Mouse (Mus musculus) hindbrain, embryonic 15.5 days (tissue): ENCODE measurements at regions not wholly inside any gene's neighbourhood (a gene's known extent, or its start where the extent isn't known, plus 50 kb on each side); places are given as distances from the start of the nearest gene placed in this dataset.

ENCODE experiments used
- ATAC-seq: fragments of 200-750 bp; cut with Nextera tagmentation; 2 replicates; pipeline ENCODE4 v1.8.0; 2017; ENCODE audit warnings: low read depth, moderate number of reproducible peaks, moderate TSS enrichment; ENCODE audit not compliant: low FRiP score
- H3K27ac ChIP-seq: fragments of 300-500 bp; sonication (generic); replicated peaks from 2 replicates; pipeline ENCODE4 v1.5.1; 2015; ENCODE audit warnings: mild to moderate bottlenecking, inconsistent platforms
- H3K27me3 ChIP-seq: fragments of 300-500 bp; sonication (generic); 2 replicates; pipeline ENCODE4 v1.6.1; 2015; ENCODE audit warnings: control low read depth, inconsistent platforms
- H3K36me3 ChIP-seq: fragments of 300-500 bp; sonication (generic); 2 replicates; pipeline ENCODE4 v1.6.1; 2015; ENCODE audit warnings: control low read depth, inconsistent platforms
- H3K4me1 ChIP-seq: fragments of 300-500 bp; sonication (generic); replicated peaks from 2 replicates; pipeline ENCODE4 v1.6.1; 2015; ENCODE audit warnings: control low read depth, inconsistent platforms
- H3K4me2 ChIP-seq: fragments of 300-500 bp; sonication (generic); 2 replicates; pipeline ENCODE4 v1.6.1; 2015; ENCODE audit warnings: moderate library complexity, mild to moderate bottlenecking, inconsistent platforms
- H3K4me3 ChIP-seq: fragments of 300-500 bp; sonication (generic); 2 replicates; pipeline ENCODE4 v1.5.1; 2015; ENCODE audit warnings: mild to moderate bottlenecking, inconsistent platforms
- H3K9ac ChIP-seq: fragments of 300-500 bp; sonication (generic); 2 replicates; pipeline ENCODE4 v1.6.1; 2015; ENCODE audit warnings: inconsistent platforms
- H3K9me3 ChIP-seq: fragments of 300-500 bp; sonication (generic); 2 replicates; pipeline ENCODE4 v1.6.1; 2016; ENCODE audit warnings: control low read depth, inconsistent platforms
- WGBS: fragments of 180-500 bp; shearing (Covaris S2); methylation state at CpG from one replicate; pipeline ENCODE4 v1.1.7; 2015; 5-methylcytosine and 5-hydroxymethylcytosine counted together

DNA sequence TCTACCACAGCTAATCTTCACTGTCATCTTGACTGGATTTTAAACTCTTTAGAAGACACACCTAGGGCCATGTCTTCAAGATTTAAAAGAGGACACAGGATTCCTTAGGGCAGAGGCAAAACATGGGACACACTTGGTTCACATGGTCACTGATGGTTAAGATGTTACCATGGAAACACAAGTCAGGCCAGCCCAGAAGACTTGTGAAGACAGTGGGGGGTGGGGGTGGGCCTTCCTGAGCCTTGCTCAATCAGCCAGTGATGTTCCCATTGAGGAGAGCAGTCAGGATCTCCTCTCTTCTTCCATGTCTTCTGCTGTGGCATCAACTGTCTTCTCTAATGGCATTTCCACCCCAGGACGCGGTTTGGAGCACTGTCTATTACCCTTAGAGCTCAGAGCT, 60.5 kb upstream of the Shb start:
- WGBS: 51% methylated on average over 2 of the region's 2 CpGs
- Histone ChIP-seq H3K36me3 (no peaks in the 10 kb centered on the region), H3K9me3 (no peaks in the 10 kb centered on the region), H3K4me3 (no peak overlapping the region), H3K27ac (no peak overlapping the region), H3K9ac (no peak overlapping the region), H3K27me3 (0 out of 2 replicates have a peak, but pooled peaks cover 4% of the 10 kb centered on the region), H3K4me2 (no peak overlapping the region), H3K4me1 (peaks cover 14% of the 10 kb centered on the region)
- no peak for ATAC-seq

DNA sequence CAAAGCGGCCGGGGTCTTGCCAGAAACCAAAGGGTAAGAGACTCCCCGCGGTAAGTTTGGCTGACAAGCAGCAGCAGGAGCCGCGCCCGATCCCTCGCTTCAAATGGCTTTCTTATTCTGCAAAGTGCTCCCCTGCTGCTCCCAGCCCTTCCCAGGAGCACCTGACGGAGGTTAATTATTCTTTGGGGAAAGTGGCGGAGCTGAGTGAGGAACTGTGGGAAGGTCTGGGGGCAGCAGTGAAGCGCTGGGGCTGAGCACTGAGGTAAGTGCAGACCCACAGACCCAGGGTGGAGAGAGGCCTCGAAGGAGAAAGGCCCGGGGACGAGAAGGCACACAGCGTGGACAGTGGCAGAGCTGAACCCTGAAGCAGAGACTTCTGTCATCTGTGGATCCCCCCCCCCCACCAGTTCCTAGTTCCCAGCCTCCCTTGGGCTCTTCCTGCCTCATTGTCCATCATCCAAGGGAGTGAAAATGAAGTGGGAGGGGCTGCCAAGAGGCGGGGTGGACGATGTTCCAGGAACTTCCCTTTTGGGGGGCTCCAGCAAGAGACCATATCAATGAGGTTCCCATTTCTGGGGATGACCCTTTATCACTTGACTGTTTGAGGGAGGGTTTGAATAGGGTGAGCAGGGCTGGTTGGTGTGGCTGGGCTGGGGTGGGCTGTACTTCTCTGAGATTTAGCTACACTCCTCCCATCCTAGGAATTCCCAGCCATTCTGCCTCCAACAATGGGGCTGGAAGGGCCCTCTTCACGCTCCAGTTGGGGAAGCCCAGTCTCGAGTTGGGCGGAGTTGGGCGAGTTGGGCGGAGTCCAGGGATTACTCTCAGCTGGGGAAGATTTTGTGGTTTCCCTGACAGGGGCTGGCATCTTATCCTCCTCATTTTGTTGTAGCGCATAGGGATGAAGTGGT, 59.4 kb upstream of the Shb start:
- 4% methylated on average over 23 of the region's 23 CpGs for WGBS
- Histone ChIP-seq H3K9ac (no peak overlapping the region), H3K27ac (no peak overlapping the region), H3K4me2 (peak overlapping the region; percentile 51), H3K4me1 (peaks cover 14% of the 10 kb centered on the region), H3K4me3 (peak overlapping the region; percentile 10; the same call in 1 of the 2 replicates), H3K9me3 (no peaks in the 10 kb centered on the region), H3K36me3 (no peaks in the 10 kb centered on the region), H3K27me3 (0 out of 2 replicates have a peak, but pooled peaks cover 4% of the 10 kb centered on the region)
- peak; percentile 42; the same call in 1 of the 2 replicates for ATAC-seq

DNA sequence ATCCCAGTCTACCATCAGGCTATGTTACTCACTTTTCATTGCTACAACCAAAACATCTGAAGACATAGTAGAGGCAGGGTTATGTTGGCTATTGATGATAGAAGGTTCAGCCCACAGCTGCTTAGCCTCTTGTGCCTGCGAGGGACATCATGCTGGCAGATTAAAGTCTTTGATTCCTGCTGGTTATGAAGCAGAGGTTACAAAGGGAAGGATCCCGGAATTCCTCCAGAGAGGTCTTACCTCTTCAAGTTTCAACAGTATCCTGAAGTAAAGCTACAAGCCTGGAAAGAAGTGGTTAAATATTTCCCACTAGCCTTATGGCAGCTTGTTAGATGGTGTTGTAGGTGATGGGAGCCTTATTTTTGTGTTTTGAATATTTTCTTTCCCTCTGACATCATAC, 58.6 kb upstream of the Shb start:
- ATAC-seq: no peak
- WGBS: 10% methylated on average over 2 of the region's 2 CpGs
- Histone ChIP-seq H3K4me2 (no peak overlapping the region), H3K27ac (no peak overlapping the region), H3K36me3 (no peaks in the 10 kb centered on the region), H3K4me1 (peaks cover 14% of the 10 kb centered on the region), H3K9ac (no peak overlapping the region), H3K4me3 (no peak overlapping the region), H3K9me3 (no peaks in the 10 kb centered on the region), H3K27me3 (0 out of 2 replicates have a peak, but pooled peaks cover 4% of the 10 kb centered on the region)

DNA sequence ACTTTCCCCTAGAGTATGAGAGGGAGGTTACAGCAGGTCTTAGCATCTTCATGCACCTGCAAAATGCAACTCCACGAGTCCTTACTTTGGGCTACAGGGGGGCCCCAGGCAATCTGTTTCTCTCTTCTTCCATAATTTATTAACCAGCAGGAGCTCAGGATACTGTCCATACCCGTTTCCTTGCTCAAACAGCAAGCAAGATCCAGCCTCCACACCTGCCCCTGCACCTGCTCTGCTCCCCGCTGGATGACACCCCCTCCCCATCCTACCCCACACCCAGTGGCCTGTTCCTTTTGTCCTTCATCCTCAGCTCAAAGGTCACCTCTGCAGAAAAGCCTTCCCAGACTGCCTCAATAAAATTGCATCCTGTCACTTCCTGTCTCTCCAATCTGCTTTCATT, 56.1 kb upstream of the Shb start:
- H3K4me2 ChIP-seq: no peak overlapping the region
- H3K27ac ChIP-seq: no peak overlapping the region
- WGBS: 18% methylated on average over 3 of the region's 3 CpGs
- no peaks in the 10 kb centered on the region for H3K9me3 ChIP-seq
- H3K9ac ChIP-seq: no peak overlapping the region
- H3K36me3 ChIP-seq: no peaks in the 10 kb centered on the region
- H3K27me3 ChIP-seq: 0 out of 2 replicates have a peak, but pooled peaks cover 4% of the 10 kb centered on the region
- no peak overlapping the region for H3K4me3 ChIP-seq
- ATAC-seq: no peak
- H3K4me1 ChIP-seq: peaks cover 14% of the 10 kb centered on the region

DNA sequence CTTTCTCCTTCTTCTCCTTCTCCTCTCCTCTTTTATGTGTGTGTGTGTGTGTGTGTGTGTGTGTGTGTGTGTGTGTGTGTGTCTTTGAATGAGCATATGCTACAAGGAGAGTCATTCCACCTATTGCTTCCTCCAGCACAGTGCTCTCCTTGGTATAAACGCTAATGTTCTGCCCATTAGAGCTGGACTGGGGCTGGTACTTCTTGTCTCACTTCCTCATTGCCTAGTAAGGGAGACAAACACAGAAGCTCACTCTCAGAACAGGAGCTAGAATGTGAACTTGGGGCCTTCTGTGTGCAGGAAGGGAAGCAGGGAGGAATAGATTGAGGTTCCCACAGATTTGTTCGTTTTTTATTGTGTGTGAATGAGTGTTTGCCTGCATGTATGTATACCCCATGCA, 54.9 kb upstream of the Shb start:
- Histone ChIP-seq H3K4me1 (peaks cover 14% of the 10 kb centered on the region), H3K36me3 (no peaks in the 10 kb centered on the region), H3K27me3 (0 out of 2 replicates have a peak, but pooled peaks cover 4% of the 10 kb centered on the region), H3K9me3 (no peaks in the 10 kb centered on the region), H3K27ac (no peak overlapping the region), H3K9ac (no peak overlapping the region), H3K4me2 (no peak overlapping the region), H3K4me3 (no peak overlapping the region)
- 78% methylated on average over 2 of the region's 2 CpGs for WGBS
- no peak for ATAC-seq

DNA sequence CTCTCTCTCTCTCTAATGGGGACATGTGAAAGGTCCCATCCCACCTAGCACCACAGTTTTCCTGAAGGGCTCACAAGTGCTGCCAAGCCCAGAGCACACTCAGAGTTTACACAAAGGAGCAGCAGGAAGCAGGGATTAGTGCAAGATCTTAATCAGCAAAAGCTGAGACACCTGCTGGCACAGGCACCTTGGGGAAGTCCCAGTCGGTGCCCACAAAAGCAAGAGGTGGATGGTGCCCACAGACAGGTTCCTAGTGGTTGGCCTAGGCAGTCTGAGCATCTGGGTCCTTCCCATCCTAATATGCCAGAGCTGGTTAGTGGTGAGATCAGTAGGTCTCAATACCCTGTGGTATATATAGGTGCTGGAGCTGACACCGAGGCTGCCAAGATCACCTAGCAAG, 54.0 kb upstream of the Shb start:
- no peak overlapping the region for H3K4me3 ChIP-seq
- no peak overlapping the region for H3K9ac ChIP-seq
- no peak overlapping the region for H3K27ac ChIP-seq
- H3K36me3 ChIP-seq: no peaks in the 10 kb centered on the region
- H3K4me2 ChIP-seq: no peak overlapping the region
- H3K9me3 ChIP-seq: no peaks in the 10 kb centered on the region
- 0 out of 2 replicates have a peak, but pooled peaks cover 4% of the 10 kb centered on the region for H3K27me3 ChIP-seq
- no peak for ATAC-seq
- 49% methylated on average over 2 of the region's 2 CpGs for WGBS
- peaks cover 6% of the 10 kb centered on the region for H3K4me1 ChIP-seq

DNA sequence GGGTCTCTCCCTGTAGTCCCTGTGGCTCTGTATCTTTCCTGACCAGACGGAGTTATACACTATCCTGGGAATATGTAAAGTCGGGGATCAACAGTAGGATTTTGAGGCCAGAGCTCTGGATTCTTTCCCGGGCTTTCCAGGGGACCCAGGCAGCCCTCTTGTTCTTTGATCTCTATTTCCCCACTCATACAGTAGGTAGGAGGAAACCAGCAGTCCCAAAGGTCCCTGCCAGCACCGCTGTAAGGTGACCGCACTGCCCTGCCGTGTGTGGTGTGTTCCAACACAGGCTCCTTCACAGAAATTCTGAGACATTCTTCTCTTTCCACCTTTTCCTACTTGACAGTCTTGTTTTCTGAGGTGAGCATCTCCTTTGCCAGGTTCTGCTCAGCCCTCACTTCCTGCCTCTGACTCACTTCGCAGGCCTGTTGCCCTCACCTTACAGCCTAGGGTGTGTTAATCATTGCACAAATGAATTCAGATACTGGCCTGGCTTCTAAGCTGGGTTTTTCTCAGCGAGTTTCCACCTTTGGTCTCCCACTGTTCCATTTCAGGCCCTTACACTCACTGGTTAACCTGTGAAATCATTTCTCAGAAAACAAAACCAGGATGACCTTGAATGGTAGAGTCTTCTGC, 53.0 kb upstream of the Shb start:
- H3K9ac ChIP-seq: no peak overlapping the region
- no peak overlapping the region for H3K4me3 ChIP-seq
- H3K4me2 ChIP-seq: no peak overlapping the region
- no peak overlapping the region for H3K27ac ChIP-seq
- WGBS: 64% methylated on average over 8 of the region's 8 CpGs
- no peak for ATAC-seq
- no peaks in the 10 kb centered on the region for H3K36me3 ChIP-seq
- no peaks in the 10 kb centered on the region for H3K4me1 ChIP-seq
- H3K27me3 ChIP-seq: no peaks in the 10 kb centered on the region
- H3K9me3 ChIP-seq: no peaks in the 10 kb centered on the region

DNA sequence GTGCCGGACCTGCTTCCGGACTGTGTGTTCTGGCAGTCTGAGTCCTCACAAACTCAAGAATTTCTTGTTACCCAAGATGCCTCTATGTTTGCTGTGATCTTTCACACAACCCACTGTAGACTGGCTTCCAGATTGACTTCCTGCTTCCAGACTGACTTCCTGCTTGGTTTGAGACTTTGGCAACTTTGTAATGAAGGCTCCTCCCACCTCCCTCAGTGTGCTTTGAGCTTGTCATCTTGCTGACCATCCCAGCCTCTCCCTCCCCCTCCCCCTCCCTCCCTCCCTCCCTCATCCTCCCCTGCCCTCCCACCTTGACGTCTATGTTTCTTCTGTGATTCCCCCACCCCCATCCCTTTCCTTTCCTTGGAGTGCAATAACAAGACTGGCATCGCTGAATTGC, 51.7 kb upstream of the Shb start:
- H3K36me3 ChIP-seq: no peaks in the 10 kb centered on the region
- no peak for ATAC-seq
- H3K9ac ChIP-seq: no peak overlapping the region
- no peak overlapping the region for H3K4me3 ChIP-seq
- no peaks in the 10 kb centered on the region for H3K27me3 ChIP-seq
- H3K4me2 ChIP-seq: no peak overlapping the region
- 65% methylated on average over 4 of the region's 4 CpGs for WGBS
- no peak overlapping the region for H3K27ac ChIP-seq
- peaks cover 2% of the 10 kb centered on the region; the same call in 1 of the 2 replicates for H3K4me1 ChIP-seq
- H3K9me3 ChIP-seq: no peaks in the 10 kb centered on the region

DNA sequence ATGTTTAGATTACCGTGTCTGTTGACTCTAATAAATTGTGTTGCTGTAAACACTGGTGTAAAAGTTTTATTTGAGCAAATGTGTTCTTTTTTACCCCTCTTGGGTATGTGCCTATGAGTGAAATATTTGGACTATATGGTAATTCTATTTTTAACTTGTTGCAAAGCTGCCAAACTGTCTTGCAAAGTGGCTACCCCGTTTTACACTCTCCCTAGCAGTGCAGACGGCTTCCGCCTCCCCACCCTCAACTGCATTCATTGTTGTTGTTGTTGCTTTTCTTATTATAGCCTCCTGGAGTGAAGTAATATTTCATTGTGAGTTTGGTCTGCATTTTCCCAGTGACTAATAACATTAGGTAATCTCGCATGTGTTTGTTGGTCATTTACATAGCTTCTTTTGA, 50.2 kb upstream of the Shb start:
- no peaks in the 10 kb centered on the region for H3K36me3 ChIP-seq
- H3K4me3 ChIP-seq: no peak overlapping the region
- H3K27ac ChIP-seq: no peak overlapping the region
- H3K27me3 ChIP-seq: no peaks in the 10 kb centered on the region
- no peak for ATAC-seq
- peaks cover 6% of the 10 kb centered on the region; the same call in 1 of the 2 replicates for H3K4me1 ChIP-seq
- H3K9me3 ChIP-seq: no peaks in the 10 kb centered on the region
- WGBS: 60% methylated on average over 5 of the region's 5 CpGs
- H3K4me2 ChIP-seq: no peak overlapping the region
- H3K9ac ChIP-seq: no peak overlapping the region
